Mouse (Mus musculus): ENCODE measurements around the gene Ctnnd2. TPM values are rescaled to one million over a fixed set of nuclear protein-coding genes. Genes with fewer than 3 reads are reported as not detected.

Ctnnd2 gene
- total and polyA plus RNA-seq, 3 experiments = 0.10 to 0.35 (median 0.16) TPM

- Histone ChIP-seq H3K27me3 (ENCODE audit: control insufficient read depth, insufficient read depth, low read length) (no peaks in the 10 kb centered on the region), H3K9ac (ENCODE audit: low read depth, low read length) (no peak overlapping the region), H3K4me3 (no peak overlapping the region), H3K79me2 (replicated peaks; ENCODE audit: control insufficient read depth, insufficient read depth, low read length) (no peaks in the 10 kb centered on the region), H3K4me1 (ENCODE audit: control insufficient read depth, insufficient read depth, low read length) (no peaks in the 10 kb centered on the region), H3K27ac (no peak overlapping the region), H3K36me3 (ENCODE audit: control insufficient read depth, insufficient read depth, low read length) (no peaks in the 10 kb centered on the region)
- DNase-seq = no peak
- TF ChIP-seq CTCF (IDR thresholded peaks at IDR 0.05) (no peak), EP300 (IDR thresholded peaks at IDR 0.05; ENCODE audit: insufficient read depth, low read depth, low read length) (no peak), POLR2A (IDR thresholded peaks at IDR 0.05; ENCODE audit: insufficient read depth, low read depth, low read length) (no peak)
- intact Hi-C loops (cut with DNase I) = no loop called here
- WGBS = 84% methylated on average over 16 of the region's 16 CpGs
Observed at GRCm38 (mm10) chr15:30974991-30975775, 802.8 kb downstream of the Ctnnd2 start.

GRCm38 (mm10) chr15:30977166-30977740, 804.9 kb downstream of the Ctnnd2 start:
- Histone ChIP-seq H3K27ac (no peak overlapping the region), H3K9ac (ENCODE audit: low read depth, low read length) (no peak overlapping the region), H3K4me1 (ENCODE audit: control insufficient read depth, insufficient read depth, low read length) (no peaks in the 10 kb centered on the region), H3K79me2 (replicated peaks; ENCODE audit: control insufficient read depth, insufficient read depth, low read length) (no peaks in the 10 kb centered on the region), H3K4me3 (no peak overlapping the region), H3K27me3 (ENCODE audit: control insufficient read depth, insufficient read depth, low read length) (no peaks in the 10 kb centered on the region), H3K36me3 (ENCODE audit: control insufficient read depth, insufficient read depth, low read length) (no peaks in the 10 kb centered on the region)
- TF ChIP-seq POLR2A (IDR thresholded peaks at IDR 0.05; ENCODE audit: insufficient read depth, low read depth, low read length) = no peak
- no peak for TF ChIP-seq EP300 (IDR thresholded peaks at IDR 0.05; ENCODE audit: insufficient read depth, low read depth, low read length)
- no peak for TF ChIP-seq CTCF (IDR thresholded peaks at IDR 0.05)
- no peak for DNase-seq
- intact Hi-C loops (cut with DNase I) = no loop called here
- 61% methylated on average over 11 of the region's 11 CpGs for WGBS

- no peaks in the 10 kb centered on the region; the same call in 1 of the 2 replicates for H3K4me1 ChIP-seq (ENCODE audit: control insufficient read depth, insufficient read depth, low read length)
- no peak overlapping the region for H3K4me3 ChIP-seq
- peak; percentile 26 to 31 for DNase-seq
- no peaks in the 10 kb centered on the region for H3K79me2 ChIP-seq (replicated peaks; ENCODE audit: control insufficient read depth, insufficient read depth, low read length)
- H3K27me3 ChIP-seq (ENCODE audit: control insufficient read depth, insufficient read depth, low read length) = no peaks in the 10 kb centered on the region
- 42% methylated on average over 2 of the region's 2 CpGs for WGBS
- TF ChIP-seq POLR2A (IDR thresholded peaks at IDR 0.05; ENCODE audit: insufficient read depth, low read depth, low read length) (no peak), EP300 (IDR thresholded peaks at IDR 0.05; ENCODE audit: insufficient read depth, low read depth, low read length) (no peak), CTCF (IDR thresholded peaks at IDR 0.05) (no peak)
- H3K36me3 ChIP-seq (ENCODE audit: control insufficient read depth, insufficient read depth, low read length) = no peaks in the 10 kb centered on the region
- peak overlapping the region; percentile 40; the same call in 1 of the 2 replicates for H3K27ac ChIP-seq
- intact Hi-C loops (cut with DNase I) = no loop called here
- H3K9ac ChIP-seq (ENCODE audit: low read depth, low read length) = no peak overlapping the region
Observed at GRCm38 (mm10) chr15:30986890-30987289, 814.5 kb downstream of the Ctnnd2 start.

- no peaks in the 10 kb centered on the region for H3K36me3 ChIP-seq (ENCODE audit: control insufficient read depth, insufficient read depth, low read length)
- no peak overlapping the region for H3K27ac ChIP-seq
- H3K79me2 ChIP-seq (replicated peaks; ENCODE audit: control insufficient read depth, insufficient read depth, low read length) = no peaks in the 10 kb centered on the region
- no peak for DNase-seq
- no peaks in the 10 kb centered on the region for H3K27me3 ChIP-seq (ENCODE audit: control insufficient read depth, insufficient read depth, low read length)
- 62% methylated on average over 15 of the region's 15 CpGs for WGBS
- H3K9ac ChIP-seq (ENCODE audit: low read depth, low read length) = no peak overlapping the region
- intact Hi-C loops (cut with DNase I) = no loop called here
- TF ChIP-seq CTCF (IDR thresholded peaks at IDR 0.05) = no peak
- no peak for TF ChIP-seq POLR2A (IDR thresholded peaks at IDR 0.05; ENCODE audit: insufficient read depth, low read depth, low read length)
- TF ChIP-seq EP300 (IDR thresholded peaks at IDR 0.05; ENCODE audit: insufficient read depth, low read depth, low read length) = no peak
- no peak overlapping the region for H3K4me3 ChIP-seq
- H3K4me1 ChIP-seq (ENCODE audit: control insufficient read depth, insufficient read depth, low read length) = no peaks in the 10 kb centered on the region; the same call in 1 of the 2 replicates
Observed at GRCm38 (mm10) chr15:30990421-30991252, 818.2 kb downstream of the Ctnnd2 start.

- Histone ChIP-seq H3K27ac (no peak overlapping the region), H3K36me3 (ENCODE audit: control insufficient read depth, insufficient read depth, low read length) (no peaks in the 10 kb centered on the region), H3K79me2 (replicated peaks; ENCODE audit: control insufficient read depth, insufficient read depth, low read length) (no peaks in the 10 kb centered on the region), H3K27me3 (ENCODE audit: control insufficient read depth, insufficient read depth, low read length) (no peaks in the 10 kb centered on the region), H3K4me3 (no peak overlapping the region), H3K9ac (ENCODE audit: low read depth, low read length) (no peak overlapping the region), H3K4me1 (ENCODE audit: control insufficient read depth, insufficient read depth, low read length) (no peaks in the 10 kb centered on the region)
- no peak for DNase-seq
- TF ChIP-seq CTCF (IDR thresholded peaks at IDR 0.05) (no peak), POLR2A (IDR thresholded peaks at IDR 0.05; ENCODE audit: insufficient read depth, low read depth, low read length) (no peak), EP300 (IDR thresholded peaks at IDR 0.05; ENCODE audit: insufficient read depth, low read depth, low read length) (no peak)
- intact Hi-C loops (cut with DNase I) = no loop called here
- WGBS = 84% methylated on average over 12 of the region's 12 CpGs
Observed at GRCm38 (mm10) chr15:30992357-30992756, 820.0 kb downstream of the Ctnnd2 start.
